Mouse (Mus musculus): ENCODE results near the gene Osbpl6. TPM values are rescaled to one million over a fixed set of nuclear protein-coding genes. Genes with fewer than 3 reads are reported as not detected.

Osbpl6 gene
- polyA plus RNA-seq, 1 experiment from 2014 or later, result 5.9 TPM

- ATAC-seq (replicated peaks; ENCODE audit: insufficient number of reproducible peaks, low FRiP score, low TSS enrichment), result no peak
- Histone ChIP-seq H3K4me2 (no peak overlapping the region), H3K27me3 (ENCODE audit: control insufficient read depth, insufficient read depth, low read length) (no peaks in the 10 kb centered on the region), H3K9ac (ENCODE audit: low read depth, low read length) (no peak overlapping the region), H3K4me1 (ENCODE audit: control insufficient read depth, insufficient read depth, low read length) (no peaks in the 10 kb centered on the region), H3K27ac (ENCODE audit: low read depth, low read length) (no peak overlapping the region), H3K4me3 (ENCODE audit: low read depth, low read length) (no peak overlapping the region), H3K9me3 (replicated peaks; ENCODE audit: control insufficient read depth, low read length) (no peaks in the 10 kb centered on the region), H3K36me3 (ENCODE audit: control insufficient read depth, insufficient read depth, low read length) (no peaks in the 10 kb centered on the region)
- WGBS (ENCODE audit: insufficient replicate concordance), result 75% methylated on average over 3 of the region's 3 CpGs
These were observed 24.2 kb downstream of the Osbpl6 start for GRCm38 (mm10) chr2:76430539-76430938.

DNA sequence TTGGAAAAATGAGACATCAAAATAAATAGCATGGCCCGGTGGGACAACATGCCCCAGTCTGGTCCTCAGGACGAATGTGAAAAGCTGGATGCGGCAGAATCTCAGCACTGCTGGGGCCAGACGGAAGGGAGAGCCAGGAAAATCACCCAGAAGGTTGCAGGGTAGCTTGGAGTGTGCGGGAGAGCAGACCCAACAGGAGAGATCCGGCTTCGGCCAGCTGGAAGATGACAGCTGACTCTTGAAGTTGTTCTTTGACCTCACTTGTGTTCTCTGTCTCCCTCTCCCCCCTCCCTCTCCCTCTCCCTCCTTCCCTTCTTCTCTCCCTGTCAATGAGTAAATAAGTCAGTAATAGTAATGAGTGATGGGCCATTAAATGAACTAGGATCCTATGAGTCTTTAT lies 27.9 kb downstream of the Osbpl6 start:
- Histone ChIP-seq H3K9ac (ENCODE audit: low read depth, low read length) (no peak overlapping the region), H3K9me3 (replicated peaks; ENCODE audit: control insufficient read depth, low read length) (no peaks in the 10 kb centered on the region), H3K4me2 (no peak overlapping the region), H3K4me1 (ENCODE audit: control insufficient read depth, insufficient read depth, low read length) (no peaks in the 10 kb centered on the region), H3K36me3 (ENCODE audit: control insufficient read depth, insufficient read depth, low read length) (no peaks in the 10 kb centered on the region), H3K27ac (ENCODE audit: low read depth, low read length) (no peak overlapping the region), H3K27me3 (ENCODE audit: control insufficient read depth, insufficient read depth, low read length) (no peaks in the 10 kb centered on the region), H3K4me3 (ENCODE audit: low read depth, low read length) (no peak overlapping the region)
- no peak for ATAC-seq (replicated peaks; ENCODE audit: insufficient number of reproducible peaks, low FRiP score, low TSS enrichment)
- 72% methylated on average over 7 of the region's 7 CpGs for WGBS (ENCODE audit: insufficient replicate concordance)

- Histone ChIP-seq H3K4me1 (ENCODE audit: control insufficient read depth, insufficient read depth, low read length) (no peaks in the 10 kb centered on the region), H3K4me2 (no peak overlapping the region), H3K4me3 (ENCODE audit: low read depth, low read length) (no peak overlapping the region), H3K9ac (ENCODE audit: low read depth, low read length) (no peak overlapping the region), H3K36me3 (ENCODE audit: control insufficient read depth, insufficient read depth, low read length) (no peaks in the 10 kb centered on the region), H3K9me3 (replicated peaks; ENCODE audit: control insufficient read depth, low read length) (no peaks in the 10 kb centered on the region), H3K27me3 (ENCODE audit: control insufficient read depth, insufficient read depth, low read length) (no peaks in the 10 kb centered on the region), H3K27ac (ENCODE audit: low read depth, low read length) (no peak overlapping the region)
- 71% methylated on average over 7 of the region's 7 CpGs for WGBS (ENCODE audit: insufficient replicate concordance)
- ATAC-seq (replicated peaks; ENCODE audit: insufficient number of reproducible peaks, low FRiP score, low TSS enrichment), result no peak
These were observed 29.4 kb downstream of the Osbpl6 start for GRCm38 (mm10) chr2:76435667-76436239.

- H3K4me1 ChIP-seq (ENCODE audit: control insufficient read depth, insufficient read depth, low read length), result peaks cover 8% of the 10 kb centered on the region
- H3K9me3 ChIP-seq (replicated peaks; ENCODE audit: control insufficient read depth, low read length), result no peaks in the 10 kb centered on the region
- WGBS (ENCODE audit: insufficient replicate concordance), result 91% methylated on average over 2 of the region's 2 CpGs
- H3K36me3 ChIP-seq (ENCODE audit: control insufficient read depth, insufficient read depth, low read length), result no peaks in the 10 kb centered on the region
- no peak for ATAC-seq (replicated peaks; ENCODE audit: insufficient number of reproducible peaks, low FRiP score, low TSS enrichment)
- no peaks in the 10 kb centered on the region for H3K27me3 ChIP-seq (ENCODE audit: control insufficient read depth, insufficient read depth, low read length)
- no peak overlapping the region for H3K27ac ChIP-seq (ENCODE audit: low read depth, low read length)
- no peak overlapping the region for H3K4me2 ChIP-seq
- no peak overlapping the region for H3K9ac ChIP-seq (ENCODE audit: low read depth, low read length)
- H3K4me3 ChIP-seq (ENCODE audit: low read depth, low read length), result no peak overlapping the region
These were observed 31.1 kb downstream of the Osbpl6 start for GRCm38 (mm10) chr2:76437372-76437771.

GRCm38 (mm10) chr2:76439540-76439939 lies 33.2 kb downstream of the Osbpl6 start:
- 45% methylated on average over 2 of the region's 2 CpGs for WGBS (ENCODE audit: insufficient replicate concordance)
- no peak overlapping the region for H3K27ac ChIP-seq (ENCODE audit: low read depth, low read length)
- no peak for ATAC-seq (replicated peaks; ENCODE audit: insufficient number of reproducible peaks, low FRiP score, low TSS enrichment)
- H3K4me2 ChIP-seq, result no peak overlapping the region
- no peak overlapping the region for H3K9ac ChIP-seq (ENCODE audit: low read depth, low read length)
- no peaks in the 10 kb centered on the region for H3K9me3 ChIP-seq (replicated peaks; ENCODE audit: control insufficient read depth, low read length)
- H3K36me3 ChIP-seq (ENCODE audit: control insufficient read depth, insufficient read depth, low read length), result no peaks in the 10 kb centered on the region
- no peak overlapping the region for H3K4me3 ChIP-seq (ENCODE audit: low read depth, low read length)
- H3K27me3 ChIP-seq (ENCODE audit: control insufficient read depth, insufficient read depth, low read length), result no peaks in the 10 kb centered on the region
- H3K4me1 ChIP-seq (ENCODE audit: control insufficient read depth, insufficient read depth, low read length), result peaks cover 11% of the 10 kb centered on the region

DNA sequence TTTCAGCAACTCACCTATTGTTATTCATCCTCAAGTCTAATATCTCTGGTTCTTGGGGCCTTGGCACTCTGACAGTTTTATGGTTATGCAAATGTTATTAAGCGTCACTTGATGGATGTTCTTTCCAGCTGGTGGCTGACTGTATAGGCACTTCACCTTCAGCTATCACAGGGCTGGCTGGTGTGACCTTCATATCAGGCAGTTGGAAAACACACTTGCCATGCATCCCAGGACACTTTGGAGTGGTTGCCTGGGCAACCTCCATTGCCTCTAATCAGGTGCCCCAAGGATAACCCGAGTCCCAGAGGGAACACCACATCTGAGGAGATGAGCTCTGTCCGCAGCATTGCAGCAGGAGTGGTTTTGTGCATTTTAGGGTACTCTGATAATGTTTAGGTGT lies 35.8 kb downstream of the Osbpl6 start:
- peaks cover 11% of the 10 kb centered on the region for H3K4me1 ChIP-seq (ENCODE audit: control insufficient read depth, insufficient read depth, low read length)
- H3K27me3 ChIP-seq (ENCODE audit: control insufficient read depth, insufficient read depth, low read length), result no peaks in the 10 kb centered on the region
- no peaks in the 10 kb centered on the region for H3K36me3 ChIP-seq (ENCODE audit: control insufficient read depth, insufficient read depth, low read length)
- H3K9ac ChIP-seq (ENCODE audit: low read depth, low read length), result no peak overlapping the region
- H3K27ac ChIP-seq (ENCODE audit: low read depth, low read length), result no peak overlapping the region
- H3K9me3 ChIP-seq (replicated peaks; ENCODE audit: control insufficient read depth, low read length), result no peaks in the 10 kb centered on the region
- no peak overlapping the region for H3K4me3 ChIP-seq (ENCODE audit: low read depth, low read length)
- peak; percentile 35; the same call in 1 of the 2 replicates for ATAC-seq (replicated peaks; ENCODE audit: insufficient number of reproducible peaks, low FRiP score, low TSS enrichment)
- H3K4me2 ChIP-seq, result no peak overlapping the region
- WGBS (ENCODE audit: insufficient replicate concordance), result 28% methylated on average over 3 of the region's 3 CpGs

GRCm38 (mm10) chr2:76449836-76450355 lies 43.6 kb downstream of the Osbpl6 start:
- ATAC-seq (replicated peaks; ENCODE audit: insufficient number of reproducible peaks, low FRiP score, low TSS enrichment), result no peak
- H3K36me3 ChIP-seq (ENCODE audit: control insufficient read depth, insufficient read depth, low read length), result no peaks in the 10 kb centered on the region
- WGBS (ENCODE audit: insufficient replicate concordance), result 74% methylated on average over 6 of the region's 6 CpGs
- no peak overlapping the region for H3K9ac ChIP-seq (ENCODE audit: low read depth, low read length)
- H3K9me3 ChIP-seq (replicated peaks; ENCODE audit: control insufficient read depth, low read length), result no peaks in the 10 kb centered on the region
- H3K4me1 ChIP-seq (ENCODE audit: control insufficient read depth, insufficient read depth, low read length), result no peaks in the 10 kb centered on the region
- H3K27me3 ChIP-seq (ENCODE audit: control insufficient read depth, insufficient read depth, low read length), result no peaks in the 10 kb centered on the region
- H3K4me3 ChIP-seq (ENCODE audit: low read depth, low read length), result no peak overlapping the region
- H3K4me2 ChIP-seq, result no peak overlapping the region
- H3K27ac ChIP-seq (ENCODE audit: low read depth, low read length), result no peak overlapping the region

- WGBS (ENCODE audit: insufficient replicate concordance), result 93% methylated on average over 5 of the region's 5 CpGs
- no peaks in the 10 kb centered on the region for H3K36me3 ChIP-seq (ENCODE audit: control insufficient read depth, insufficient read depth, low read length)
These were observed 60.4 kb downstream of the Osbpl6 start for GRCm38 (mm10) chr2:76466723-76467122.

GRCm38 (mm10) chr2:76468204-76468603 lies 61.9 kb downstream of the Osbpl6 start:
- Histone ChIP-seq H3K4me2 (no peak overlapping the region), H3K27me3 (ENCODE audit: control insufficient read depth, insufficient read depth, low read length) (no peaks in the 10 kb centered on the region), H3K4me3 (ENCODE audit: low read depth, low read length) (no peak overlapping the region), H3K9ac (ENCODE audit: low read depth, low read length) (no peak overlapping the region), H3K9me3 (replicated peaks; ENCODE audit: control insufficient read depth, low read length) (no peaks in the 10 kb centered on the region), H3K4me1 (ENCODE audit: control insufficient read depth, insufficient read depth, low read length) (no peaks in the 10 kb centered on the region), H3K36me3 (ENCODE audit: control insufficient read depth, insufficient read depth, low read length) (no peaks in the 10 kb centered on the region), H3K27ac (ENCODE audit: low read depth, low read length) (no peak overlapping the region)
- WGBS (ENCODE audit: insufficient replicate concordance), result 61% methylated on average over 8 of the region's 8 CpGs
- ATAC-seq (replicated peaks; ENCODE audit: insufficient number of reproducible peaks, low FRiP score, low TSS enrichment), result no peak

More at GRCm38 (mm10) chr2:76466723-76467122, 60.4 kb downstream of the Osbpl6 start:
- H3K4me1 ChIP-seq (ENCODE audit: control insufficient read depth, insufficient read depth, low read length), result no peaks in the 10 kb centered on the region
- no peak overlapping the region for H3K4me3 ChIP-seq (ENCODE audit: low read depth, low read length)
- H3K9me3 ChIP-seq (replicated peaks; ENCODE audit: control insufficient read depth, low read length), result no peaks in the 10 kb centered on the region
- no peak for ATAC-seq (replicated peaks; ENCODE audit: insufficient number of reproducible peaks, low FRiP score, low TSS enrichment)
- no peak overlapping the region for H3K4me2 ChIP-seq
- H3K9ac ChIP-seq (ENCODE audit: low read depth, low read length), result no peak overlapping the region
- no peak overlapping the region for H3K27ac ChIP-seq (ENCODE audit: low read depth, low read length)
- no peaks in the 10 kb centered on the region for H3K27me3 ChIP-seq (ENCODE audit: control insufficient read depth, insufficient read depth, low read length)
